Mouse (Mus musculus) hindbrain, embryonic 11.5 days (tissue): ENCODE measurements around the gene Fkbpl. TPM values are rescaled to one million over a fixed set of nuclear protein-coding genes. Genes with fewer than 3 reads are reported as not detected.

Experiments used
- ATAC-seq: fragments of 200-750 bp; cut with Nextera tagmentation; 2 replicates; pipeline ENCODE4 v1.8.0; 2017; ENCODE audit warnings: mild to moderate bottlenecking, moderate TSS enrichment, moderate library complexity; ENCODE audit not compliant: low FRiP score
- DNase-seq: peaks from one replicate; pipeline ENCODE4 v3.0.0-alpha.2; 2015; ENCODE audit warnings: low spot score
- H3K27ac ChIP-seq: fragments of 300-500 bp; sonication (generic); 2 replicates; pipeline ENCODE4 v1.5.1; 2014; ENCODE audit warnings: mild to moderate bottlenecking, low read depth, low read length
- H3K27me3 ChIP-seq: fragments of 300-500 bp; sonication (generic); 2 replicates; pipeline ENCODE4 v1.6.1; 2014; ENCODE audit warnings: mild to moderate bottlenecking, low read length, moderate library complexity, mixed read lengths; ENCODE audit not compliant: control insufficient read depth, insufficient read depth
- H3K36me3 ChIP-seq: fragments of 300-500 bp; sonication (generic); 2 replicates; pipeline ENCODE4 v1.6.1; 2014; ENCODE audit warnings: mild to moderate bottlenecking, low read length, moderate library complexity, mixed read lengths; ENCODE audit not compliant: control insufficient read depth, insufficient read depth
- H3K4me1 ChIP-seq: fragments of 300-500 bp; sonication (generic); replicated peaks from 2 replicates; pipeline ENCODE4 v1.6.1; 2014; ENCODE audit warnings: low read length, mixed read lengths; ENCODE audit not compliant: control insufficient read depth, insufficient read depth
- H3K4me2 ChIP-seq: fragments of 300-500 bp; sonication (generic); replicated peaks from 2 replicates; pipeline ENCODE4 v1.6.1; 2014; ENCODE audit warnings: mild to moderate bottlenecking, low read depth, low read length
- H3K4me3 ChIP-seq: fragments of 300-500 bp; sonication (generic); 2 replicates; pipeline ENCODE4 v1.5.1; 2014; ENCODE audit warnings: low read depth, low read length
- H3K9ac ChIP-seq: fragments of 300-500 bp; sonication (generic); 2 replicates; pipeline ENCODE4 v1.6.1; 2014; ENCODE audit warnings: low read depth, low read length
- H3K9me3 ChIP-seq: fragments of 300-500 bp; sonication (generic); 2 replicates; pipeline ENCODE4 v1.6.1; 2016; ENCODE audit warnings: low read length; ENCODE audit not compliant: control insufficient read depth
- WGBS: fragments of 180-500 bp; shearing (Covaris S2); extraction: QIAGEN DNeasy Blood & Tissue Kit; methylation state at CpG from one replicate; pipeline ENCODE4 v1.1.7; 2014; 5-methylcytosine and 5-hydroxymethylcytosine counted together
- polyA plus RNA-seq: library from polyadenylated mRNA; unstranded; fragments of >200 nt; fragmentation: Nextera tagmentation; extraction: Ambion mirVana; gene quantifications from 2 replicates; pipeline ENCODE4 v1.2.1, GENCODE M21; 2014

Fkbpl gene
- polyA plus RNA-seq, 1 experiment from 2014 or later: 17.2 TPM

DNA sequence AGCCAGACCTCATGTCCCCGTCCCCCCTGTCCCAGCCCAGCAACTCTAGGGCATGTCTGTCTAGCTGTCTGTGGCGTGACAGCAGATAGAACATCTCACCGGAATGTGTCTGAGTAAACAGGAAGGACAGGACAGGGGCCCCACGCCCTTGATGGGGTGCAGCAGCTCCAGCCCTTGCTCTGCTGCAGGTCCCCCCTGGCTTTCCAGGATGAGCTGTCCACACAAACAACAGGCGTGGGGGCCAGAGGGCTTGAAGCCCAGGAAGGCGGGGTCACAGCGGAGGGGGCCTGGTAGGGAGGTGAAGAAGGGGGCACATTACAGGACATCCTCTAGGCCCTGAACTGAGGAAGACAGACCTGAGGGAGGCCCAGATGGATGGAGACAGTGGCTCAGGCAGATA, 10.6 kb downstream of the Fkbpl start:
- H3K4me2 ChIP-seq: no peak overlapping the region
- H3K27ac ChIP-seq: no peak overlapping the region
- no peak overlapping the region for H3K4me3 ChIP-seq
- H3K9me3 ChIP-seq: no peaks in the 10 kb centered on the region
- no peak for DNase-seq
- H3K27me3 ChIP-seq: peaks cover under 1% of the 10 kb centered on the region; the same call in 1 of the 2 replicates
- H3K36me3 ChIP-seq: peaks cover 8% of the 10 kb centered on the region; the same call in 1 of the 2 replicates
- no peaks in the 10 kb centered on the region for H3K4me1 ChIP-seq
- ATAC-seq: no peak
- 91% methylated on average over 7 of the region's 7 CpGs for WGBS
- H3K9ac ChIP-seq: no peak overlapping the region

DNA sequence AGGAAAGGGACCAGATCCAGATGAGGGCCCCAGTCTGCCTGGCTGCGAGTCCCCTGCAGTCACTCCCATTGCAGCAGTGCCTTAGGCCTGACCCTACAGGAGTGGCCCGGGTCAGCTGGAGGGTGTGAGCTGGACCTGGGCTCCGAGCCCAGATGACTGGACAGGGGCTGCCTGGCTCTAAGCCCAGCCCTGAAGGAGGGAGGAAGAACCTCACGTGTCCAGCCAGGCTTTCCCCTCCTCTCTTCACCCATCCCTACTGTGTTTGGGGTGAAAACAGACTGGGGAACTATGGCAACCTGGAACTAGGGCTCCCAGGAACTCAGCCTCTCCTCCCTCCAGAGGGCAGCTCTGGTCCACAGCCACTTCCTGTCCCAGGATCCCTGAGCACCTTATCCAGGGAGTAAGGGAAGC, 11.0 kb downstream of the Fkbpl start:
- Histone ChIP-seq H3K9me3 (no peaks in the 10 kb centered on the region), H3K27ac (no peak overlapping the region), H3K4me3 (no peak overlapping the region), H3K27me3 (peaks cover 3% of the 10 kb centered on the region; the same call in 1 of the 2 replicates), H3K4me2 (no peak overlapping the region), H3K9ac (no peak overlapping the region), H3K36me3 (peaks cover 7% of the 10 kb centered on the region; the same call in 1 of the 2 replicates), H3K4me1 (no peaks in the 10 kb centered on the region)
- no peak for ATAC-seq
- DNase-seq: no peak
- WGBS: 66% methylated on average over 4 of the region's 4 CpGs

DNA sequence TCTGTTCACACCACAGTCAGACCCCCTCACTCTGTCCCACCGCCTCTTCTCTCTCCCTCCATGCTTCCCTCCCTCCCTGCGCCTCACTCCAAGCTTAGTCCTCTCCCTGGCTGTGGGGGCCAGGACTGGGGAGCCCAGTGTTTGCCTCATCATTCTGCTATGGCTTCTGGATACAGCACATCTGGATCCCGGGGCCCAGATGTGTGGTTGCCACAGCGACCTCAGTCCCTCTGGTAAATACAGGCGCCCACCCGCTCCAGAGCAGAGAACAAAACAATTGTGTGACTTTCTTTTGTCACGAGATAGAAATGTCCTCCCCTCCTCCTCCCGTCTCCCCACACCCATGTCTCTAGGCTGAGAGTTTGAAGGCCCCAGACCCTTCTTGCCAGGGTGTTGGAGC, 12.1 kb downstream of the Fkbpl start:
- Histone ChIP-seq H3K9ac (no peak overlapping the region), H3K27me3 (peaks cover 12% of the 10 kb centered on the region; the same call in 1 of the 2 replicates), H3K4me2 (no peak overlapping the region), H3K27ac (no peak overlapping the region), H3K4me1 (no peaks in the 10 kb centered on the region), H3K36me3 (peaks cover 5% of the 10 kb centered on the region; the same call in 1 of the 2 replicates), H3K9me3 (no peaks in the 10 kb centered on the region), H3K4me3 (no peak overlapping the region)
- DNase-seq (no peak), ATAC-seq (no peak)
- 50% methylated on average over 8 of the region's 8 CpGs for WGBS

DNA sequence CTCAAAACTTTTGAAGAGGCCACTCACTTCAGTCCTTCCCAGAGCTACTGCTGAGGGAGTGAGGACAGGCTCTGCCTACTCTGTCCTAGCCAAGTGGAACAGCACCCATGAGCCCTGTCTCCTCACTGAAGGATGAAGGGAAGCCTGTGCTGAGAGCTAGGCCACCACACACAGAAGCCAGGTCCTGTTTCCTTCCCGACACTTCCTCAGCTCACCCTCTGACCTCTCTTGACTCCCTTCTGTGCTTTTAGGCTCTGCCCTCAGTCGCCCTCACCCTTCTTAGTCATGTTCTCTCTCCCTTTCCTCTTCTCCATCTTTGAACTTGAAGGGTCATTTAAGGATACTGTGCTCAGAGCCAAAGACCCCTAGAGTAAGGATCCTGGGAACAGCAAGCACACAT, 12.7 kb downstream of the Fkbpl start:
- H3K36me3 ChIP-seq: peaks cover 5% of the 10 kb centered on the region; the same call in 1 of the 2 replicates
- no peak overlapping the region for H3K4me2 ChIP-seq
- no peaks in the 10 kb centered on the region for H3K9me3 ChIP-seq
- H3K27ac ChIP-seq: no peak overlapping the region
- 49% methylated on average over 2 of the region's 2 CpGs for WGBS
- no peak overlapping the region for H3K4me3 ChIP-seq
- no peak overlapping the region for H3K9ac ChIP-seq
- DNase-seq (no peak), ATAC-seq (no peak)
- H3K4me1 ChIP-seq: no peaks in the 10 kb centered on the region
- peaks cover 12% of the 10 kb centered on the region; the same call in 1 of the 2 replicates for H3K27me3 ChIP-seq

DNA sequence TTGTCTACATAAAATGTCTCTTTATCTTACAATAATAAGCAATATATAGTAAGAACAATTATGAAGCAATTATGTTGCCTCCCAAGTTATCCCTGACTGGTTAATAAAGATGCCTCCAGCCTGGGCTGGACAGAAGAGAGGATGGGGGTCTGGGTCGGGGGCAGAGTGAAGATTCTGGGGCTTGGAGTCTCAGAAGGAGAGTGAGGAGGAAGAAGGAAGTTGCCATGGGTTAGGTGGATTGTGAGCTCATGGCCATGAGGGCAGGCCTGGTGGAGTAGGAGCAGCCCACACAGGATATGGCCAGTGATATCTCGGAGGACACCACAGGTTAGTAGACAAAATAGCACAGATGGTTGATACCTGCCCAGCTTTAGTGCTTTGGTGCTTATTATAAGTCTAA, 13.6 kb downstream of the Fkbpl start:
- DNase-seq: no peak
- Histone ChIP-seq H3K4me3 (no peak overlapping the region), H3K27me3 (peaks cover 12% of the 10 kb centered on the region; the same call in 1 of the 2 replicates), H3K9ac (no peak overlapping the region), H3K27ac (no peak overlapping the region), H3K4me1 (no peaks in the 10 kb centered on the region), H3K36me3 (no peaks in the 10 kb centered on the region), H3K9me3 (no peaks in the 10 kb centered on the region), H3K4me2 (no peak overlapping the region)
- no peak for ATAC-seq
- WGBS: 81% methylated on average over 2 of the region's 2 CpGs

DNA sequence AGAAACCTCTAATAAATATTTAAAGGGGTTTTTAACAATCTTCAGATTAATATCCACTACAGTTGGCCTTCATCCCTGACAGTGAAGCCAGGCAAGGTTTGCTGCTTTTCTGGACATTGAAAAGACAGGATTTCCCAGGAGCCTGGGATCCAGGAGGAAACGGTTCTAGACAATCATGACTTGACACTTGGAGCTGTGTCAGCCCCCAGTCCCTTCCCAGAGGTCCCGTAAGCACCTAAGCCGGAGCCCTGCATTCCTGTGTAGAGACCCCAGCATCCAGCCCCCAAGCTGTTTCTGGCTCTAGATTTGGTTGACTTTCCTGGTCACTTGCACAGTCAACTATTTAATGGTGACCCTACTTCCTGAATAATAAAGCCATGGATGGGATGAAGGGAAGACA, 14.0 kb downstream of the Fkbpl start:
- no peak for ATAC-seq
- no peak overlapping the region for H3K4me3 ChIP-seq

DNA sequence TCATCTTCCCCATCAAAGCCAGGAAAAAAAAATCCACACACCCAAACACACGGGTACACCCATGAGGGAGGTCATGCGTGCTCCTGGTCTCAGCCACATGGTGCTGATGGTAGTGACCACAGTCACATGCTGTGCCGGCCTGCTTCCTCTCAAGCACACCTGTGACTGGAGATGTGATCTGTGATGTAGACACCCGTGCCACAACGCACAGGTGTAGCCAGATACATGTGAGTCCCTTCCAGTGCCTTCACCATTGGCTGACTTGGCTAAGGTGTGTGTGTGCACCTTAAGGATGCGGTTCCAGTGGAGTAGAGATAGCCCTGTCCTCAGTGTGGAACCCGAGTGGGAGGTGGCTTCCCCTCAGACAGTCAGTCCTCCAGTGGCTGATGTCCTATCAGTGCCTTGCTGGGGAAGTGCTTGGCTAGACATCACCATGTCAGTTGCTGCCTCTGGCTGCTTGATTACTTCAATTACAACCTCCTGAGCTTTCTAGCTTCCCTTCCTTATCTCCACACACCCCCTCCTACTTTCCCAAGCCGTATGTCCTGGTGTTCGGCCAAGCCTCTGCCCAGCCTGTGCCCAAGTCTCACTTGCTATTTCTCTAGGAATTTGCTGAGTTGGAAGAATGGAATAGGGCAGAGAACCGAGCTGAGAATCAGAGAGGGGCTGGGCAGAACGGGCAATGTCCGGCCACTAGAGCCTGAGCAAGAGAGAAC, 14.8 kb downstream of the Fkbpl start:
- 69% methylated on average over 12 of the region's 12 CpGs for WGBS
- ATAC-seq: no peak
- DNase-seq: no peak
- Histone ChIP-seq H3K9me3 (no peaks in the 10 kb centered on the region), H3K4me1 (no peaks in the 10 kb centered on the region), H3K9ac (no peak overlapping the region), H3K4me2 (no peak overlapping the region), H3K27ac (no peak overlapping the region), H3K36me3 (no peaks in the 10 kb centered on the region), H3K27me3 (peaks cover 12% of the 10 kb centered on the region; the same call in 1 of the 2 replicates), H3K4me3 (no peak overlapping the region)

More for the DNA sequence above, 14.0 kb downstream of the Fkbpl start:
- Histone ChIP-seq H3K27ac (no peak overlapping the region), H3K36me3 (no peaks in the 10 kb centered on the region), H3K4me1 (no peaks in the 10 kb centered on the region), H3K9ac (no peak overlapping the region), H3K27me3 (peaks cover 12% of the 10 kb centered on the region; the same call in 1 of the 2 replicates), H3K9me3 (no peaks in the 10 kb centered on the region), H3K4me2 (no peak overlapping the region)
- WGBS: 79% methylated on average over 3 of the region's 3 CpGs
- DNase-seq: no peak

DNA sequence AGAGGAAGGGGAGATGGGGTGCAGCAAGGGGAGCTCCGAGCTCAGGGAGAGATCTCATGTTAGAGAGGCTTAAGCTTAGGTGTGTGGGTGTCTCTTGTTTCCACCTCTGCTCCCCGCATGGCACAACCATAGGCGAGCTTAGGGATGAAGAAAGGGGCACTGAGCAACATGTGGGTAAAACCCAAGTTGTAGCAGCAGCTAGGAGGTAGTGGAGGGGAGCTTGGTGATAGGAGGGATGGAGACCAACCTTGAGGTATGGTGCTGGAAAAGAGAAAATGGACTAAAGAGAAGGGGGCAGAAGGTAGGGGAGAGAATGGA, 15.3 kb downstream of the Fkbpl start:
- Histone ChIP-seq H3K36me3 (no peaks in the 10 kb centered on the region), H3K9ac (no peak overlapping the region), H3K4me1 (no peaks in the 10 kb centered on the region), H3K27me3 (peaks cover 12% of the 10 kb centered on the region; the same call in 1 of the 2 replicates), H3K4me2 (no peak overlapping the region), H3K27ac (no peak overlapping the region), H3K4me3 (no peak overlapping the region), H3K9me3 (no peaks in the 10 kb centered on the region)
- DNase-seq (no peak), ATAC-seq (no peak)
- WGBS: 63% methylated on average over 3 of the region's 3 CpGs

DNA sequence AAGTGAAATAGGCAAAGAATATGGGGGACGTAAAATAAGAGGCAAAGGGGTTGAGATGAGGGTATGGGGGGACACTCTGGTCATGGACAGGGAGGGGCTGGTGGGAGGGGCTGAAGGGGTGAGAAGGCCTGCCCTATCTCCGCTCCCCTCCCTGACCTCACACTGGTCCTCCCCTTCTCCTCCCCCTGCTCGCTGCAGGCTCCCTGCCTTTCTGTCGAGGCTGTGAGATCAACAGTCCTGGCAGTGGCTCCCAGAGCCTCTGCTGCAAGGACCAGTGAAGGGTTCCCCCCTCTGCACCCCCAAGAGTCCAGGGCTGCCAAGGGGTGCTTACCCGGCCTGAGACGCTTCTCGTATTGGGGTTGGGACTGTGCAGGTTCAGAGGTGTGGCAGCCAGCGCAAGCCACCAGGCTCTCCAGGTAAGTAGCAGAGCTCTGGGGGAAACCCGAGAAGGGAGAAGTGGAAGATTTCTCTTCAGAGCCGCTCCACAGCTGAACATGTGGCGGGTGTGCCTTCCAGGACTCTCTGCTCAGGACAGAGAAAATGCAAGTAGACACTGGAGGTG, 15.8 kb downstream of the Fkbpl start:
- H3K27me3 ChIP-seq: peaks cover 12% of the 10 kb centered on the region; the same call in 1 of the 2 replicates
- no peak for ATAC-seq

More for the DNA sequence above, 15.8 kb downstream of the Fkbpl start:
- no peak for DNase-seq
- H3K27ac ChIP-seq: no peak overlapping the region
- H3K9ac ChIP-seq: no peak overlapping the region
- no peaks in the 10 kb centered on the region for H3K9me3 ChIP-seq
- no peak overlapping the region for H3K4me2 ChIP-seq
- H3K36me3 ChIP-seq: no peaks in the 10 kb centered on the region
- 49% methylated on average over 10 of the region's 11 CpGs for WGBS
- no peaks in the 10 kb centered on the region for H3K4me1 ChIP-seq
- H3K4me3 ChIP-seq: no peak overlapping the region
